Mouse (Mus musculus) embryonic facial prominence, embryonic 12.5 days (tissue): ENCODE measurements at regions not wholly inside any gene's neighbourhood (a gene's known extent, or its start where the extent isn't known, plus 50 kb on each side); places are given as distances from the start of the nearest gene placed in this dataset.

Experiments
- ATAC-seq: fragments of 200-750 bp; cut with Nextera tagmentation; 2 replicates; pipeline ENCODE4 v1.8.0; 2017; ENCODE audit not compliant: insufficient number of reproducible peaks, insufficient read depth, low FRiP score, low TSS enrichment
- H3K27ac ChIP-seq: fragments of 300-500 bp; sonication (generic); 2 replicates; pipeline ENCODE4 v1.5.1; 2016; ENCODE audit warnings: mild to moderate bottlenecking
- H3K27me3 ChIP-seq: fragments of 300-500 bp; sonication (generic); 2 replicates; pipeline ENCODE4 v1.6.1; 2016; ENCODE audit warnings: mild to moderate bottlenecking, moderate library complexity
- H3K36me3 ChIP-seq: fragments of 300-500 bp; sonication (generic); 2 replicates; pipeline ENCODE4 v1.6.1; 2016; ENCODE audit warnings: mild to moderate bottlenecking
- H3K4me1 ChIP-seq: fragments of 300-500 bp; sonication (generic); 2 replicates; pipeline ENCODE4 v1.6.1; 2016
- H3K4me2 ChIP-seq: fragments of 300-500 bp; sonication (generic); replicated peaks from 2 replicates; pipeline ENCODE4 v1.6.1; 2016; ENCODE audit warnings: mild to moderate bottlenecking, moderate library complexity
- H3K4me3 ChIP-seq: fragments of 300-500 bp; sonication (generic); 2 replicates; pipeline ENCODE4 v1.5.1; 2016; ENCODE audit warnings: mild to moderate bottlenecking
- H3K9ac ChIP-seq: fragments of 300-500 bp; sonication (generic); 2 replicates; pipeline ENCODE4 v1.6.1; 2016; ENCODE audit warnings: mild to moderate bottlenecking, moderate library complexity
- H3K9me3 ChIP-seq: fragments of 300-500 bp; sonication (generic); 2 replicates; pipeline ENCODE4 v1.6.1; 2016; ENCODE audit warnings: mild to moderate bottlenecking, moderate library complexity
- WGBS: fragments of 180-500 bp; shearing (Covaris S2); methylation state at CpG from one replicate; pipeline ENCODE4 v1.1.7; 2016; 5-methylcytosine and 5-hydroxymethylcytosine counted together

DNA sequence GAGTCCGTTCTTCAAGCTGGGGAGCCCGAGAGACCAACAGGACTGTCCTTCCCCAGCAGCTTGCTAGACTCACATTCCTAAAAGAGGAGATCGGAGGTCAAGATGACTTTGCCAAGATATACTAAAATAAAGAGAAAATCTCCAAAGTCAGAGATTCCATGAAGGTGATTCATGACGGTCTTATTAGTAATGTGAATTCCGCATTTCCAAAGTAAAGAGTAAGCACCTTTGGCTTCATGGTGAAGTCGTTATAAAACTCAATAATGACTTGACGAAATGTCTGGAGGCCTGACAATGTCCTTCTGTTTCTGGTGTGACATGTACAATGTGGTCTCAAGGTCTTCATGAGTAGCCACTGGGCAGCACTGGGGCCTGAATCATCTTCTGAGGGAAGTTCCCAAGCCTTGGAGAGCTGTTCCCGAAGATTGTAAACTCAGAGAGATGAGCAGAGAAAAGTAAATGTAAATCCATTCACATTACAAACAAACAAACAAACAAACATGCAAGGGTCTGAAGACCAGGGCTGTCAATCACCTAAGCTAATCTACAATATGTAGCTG is 157.7 kb downstream of the Cog6 start:
- H3K4me1 ChIP-seq: no peaks in the 10 kb centered on the region; the same call in 1 of the 2 replicates
- 95% methylated on average over 8 of the region's 8 CpGs for WGBS
- H3K27ac ChIP-seq: no peak overlapping the region
- no peak overlapping the region for H3K4me3 ChIP-seq
- H3K9ac ChIP-seq: no peak overlapping the region
- no peak for ATAC-seq
- H3K27me3 ChIP-seq: no peaks in the 10 kb centered on the region
- no peaks in the 10 kb centered on the region for H3K9me3 ChIP-seq
- H3K4me2 ChIP-seq: no peak overlapping the region
- H3K36me3 ChIP-seq: no peaks in the 10 kb centered on the region

- WGBS: 87% methylated on average over 9 of the region's 9 CpGs
- H3K27me3 ChIP-seq: no peaks in the 10 kb centered on the region
- no peak overlapping the region for H3K27ac ChIP-seq
- H3K4me3 ChIP-seq: no peak overlapping the region
- H3K9ac ChIP-seq: no peak overlapping the region
- no peaks in the 10 kb centered on the region; the same call in 1 of the 2 replicates for H3K4me1 ChIP-seq
- no peak for ATAC-seq
- no peaks in the 10 kb centered on the region for H3K9me3 ChIP-seq
- no peak overlapping the region for H3K4me2 ChIP-seq
- no peaks in the 10 kb centered on the region for H3K36me3 ChIP-seq
Measured at GRCm38 (mm10) chr3:52858259-52858658, 158.8 kb downstream of the Cog6 start.

- no peaks in the 10 kb centered on the region for H3K36me3 ChIP-seq
- 64% methylated on average over 3 of the region's 3 CpGs for WGBS
- H3K4me2 ChIP-seq: no peak overlapping the region
- no peaks in the 10 kb centered on the region for H3K27me3 ChIP-seq
- H3K27ac ChIP-seq: no peak overlapping the region
- no peak overlapping the region for H3K4me3 ChIP-seq
- no peaks in the 10 kb centered on the region for H3K9me3 ChIP-seq
- ATAC-seq: no peak
- no peaks in the 10 kb centered on the region; the same call in 1 of the 2 replicates for H3K4me1 ChIP-seq
- H3K9ac ChIP-seq: no peak overlapping the region
Measured at GRCm38 (mm10) chr3:52857076-52857475, 160.0 kb downstream of the Cog6 start.

- no peak overlapping the region for H3K4me2 ChIP-seq
- no peak overlapping the region for H3K27ac ChIP-seq
- no peaks in the 10 kb centered on the region for H3K4me1 ChIP-seq
- H3K9me3 ChIP-seq: no peaks in the 10 kb centered on the region
- no peaks in the 10 kb centered on the region for H3K27me3 ChIP-seq
- no peaks in the 10 kb centered on the region for H3K36me3 ChIP-seq
- no peak overlapping the region for H3K4me3 ChIP-seq
- ATAC-seq: no peak
- no peak overlapping the region for H3K9ac ChIP-seq
- 94% methylated on average over 7 of the region's 7 CpGs for WGBS
Measured at GRCm38 (mm10) chr3:52854560-52854959, 162.5 kb downstream of the Cog6 start.

- 88% methylated on average over 3 of the region's 3 CpGs for WGBS
- no peak overlapping the region for H3K4me3 ChIP-seq
- H3K9ac ChIP-seq: no peak overlapping the region
- no peak for ATAC-seq
- H3K4me2 ChIP-seq: no peak overlapping the region
- H3K4me1 ChIP-seq: no peaks in the 10 kb centered on the region
- H3K27ac ChIP-seq: no peak overlapping the region
- no peaks in the 10 kb centered on the region for H3K36me3 ChIP-seq
- no peaks in the 10 kb centered on the region for H3K9me3 ChIP-seq
- no peaks in the 10 kb centered on the region for H3K27me3 ChIP-seq
Measured at GRCm38 (mm10) chr3:52853126-52853525, 163.9 kb downstream of the Cog6 start.

DNA sequence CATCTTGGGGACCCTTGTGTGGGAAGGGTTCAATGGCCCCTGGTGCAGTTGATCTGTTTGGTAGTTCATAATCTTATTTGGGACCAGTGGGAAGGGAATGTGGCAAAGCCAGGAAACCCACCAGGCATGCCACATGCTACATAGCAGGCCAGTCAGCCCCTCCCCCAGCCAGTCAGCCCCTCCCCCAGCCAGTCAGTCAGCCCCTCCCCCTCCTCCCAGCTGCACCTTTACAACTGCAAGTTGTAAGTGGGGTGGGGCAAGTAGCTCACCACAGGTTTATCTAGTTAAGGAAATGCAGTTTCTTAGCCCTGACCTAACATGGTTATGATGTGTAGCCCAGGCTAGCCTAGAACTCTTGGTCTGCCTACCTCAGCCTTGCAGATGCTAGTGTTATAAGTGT is 171.9 kb downstream of the Cog6 start:
- Histone ChIP-seq H3K4me3 (no peak overlapping the region), H3K4me1 (no peaks in the 10 kb centered on the region; the same call in 1 of the 2 replicates), H3K27me3 (no peaks in the 10 kb centered on the region), H3K9ac (no peak overlapping the region), H3K27ac (no peak overlapping the region), H3K36me3 (no peaks in the 10 kb centered on the region), H3K4me2 (no peak overlapping the region), H3K9me3 (no peaks in the 10 kb centered on the region)
- no peak for ATAC-seq

DNA sequence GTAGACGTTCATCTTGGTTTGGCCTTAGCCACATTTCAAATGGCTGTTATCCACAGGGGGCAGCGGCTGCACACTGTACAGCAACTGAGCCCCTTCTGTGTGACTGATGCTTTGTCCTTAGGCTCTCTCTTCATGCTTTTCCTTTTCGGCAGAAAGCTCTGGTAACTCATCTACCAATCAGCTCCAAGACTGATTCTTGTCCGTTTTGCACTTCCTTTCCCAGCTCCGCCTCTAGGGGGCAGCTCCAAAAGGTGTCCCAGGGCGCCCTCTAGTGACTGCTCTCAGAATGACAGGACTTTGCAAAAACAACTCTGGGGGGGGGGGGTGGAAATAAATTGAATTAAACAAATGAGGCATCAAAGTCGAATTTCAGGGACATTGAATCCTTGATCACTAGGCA is 173.0 kb downstream of the Cog6 start:
- H3K27me3 ChIP-seq: no peaks in the 10 kb centered on the region
- no peaks in the 10 kb centered on the region for H3K36me3 ChIP-seq
- no peak overlapping the region for H3K27ac ChIP-seq
- H3K4me2 ChIP-seq: no peak overlapping the region
- H3K4me3 ChIP-seq: no peak overlapping the region
- no peaks in the 10 kb centered on the region; the same call in 1 of the 2 replicates for H3K4me1 ChIP-seq
- ATAC-seq: no peak
- H3K9ac ChIP-seq: no peak overlapping the region
- 20% methylated on average over 7 of the region's 7 CpGs for WGBS
- H3K9me3 ChIP-seq: no peaks in the 10 kb centered on the region

DNA sequence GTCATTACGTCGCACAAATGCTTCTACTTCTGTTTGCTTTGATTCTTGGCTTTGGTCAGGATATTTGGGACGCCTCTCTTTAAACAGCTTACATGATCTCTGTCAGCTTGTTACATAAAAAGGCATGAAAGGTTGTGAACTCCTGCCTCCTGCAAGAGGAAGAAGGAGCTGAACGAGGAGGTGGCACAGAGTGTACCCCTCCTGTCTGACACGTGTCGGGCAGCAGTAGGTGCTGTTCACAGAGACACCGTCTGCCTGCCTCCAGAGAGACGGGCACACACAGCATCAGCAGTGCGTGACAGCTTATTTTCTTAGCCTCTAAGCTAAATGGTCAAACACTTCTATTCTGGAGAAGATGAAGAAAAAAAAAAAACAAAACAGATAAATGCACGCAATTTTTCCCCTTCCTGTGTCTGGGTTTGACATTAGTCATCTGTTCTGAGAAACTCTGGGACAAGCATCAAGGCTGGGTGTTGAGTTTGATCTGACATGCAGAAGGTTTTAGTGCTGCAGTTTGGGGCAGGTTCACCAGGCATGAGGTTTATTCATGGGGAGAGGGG is 174.1 kb downstream of the Cog6 start:
- Histone ChIP-seq H3K4me2 (no peak overlapping the region), H3K9me3 (no peaks in the 10 kb centered on the region), H3K27ac (no peak overlapping the region), H3K27me3 (no peaks in the 10 kb centered on the region), H3K36me3 (no peaks in the 10 kb centered on the region), H3K4me1 (no peaks in the 10 kb centered on the region; the same call in 1 of the 2 replicates), H3K9ac (no peak overlapping the region), H3K4me3 (no peak overlapping the region)
- no peak for ATAC-seq
- 80% methylated on average over 10 of the region's 10 CpGs for WGBS

- ATAC-seq: no peak
Measured at GRCm38 (mm10) chr3:52840160-52840953, 176.7 kb downstream of the Cog6 start.

DNA sequence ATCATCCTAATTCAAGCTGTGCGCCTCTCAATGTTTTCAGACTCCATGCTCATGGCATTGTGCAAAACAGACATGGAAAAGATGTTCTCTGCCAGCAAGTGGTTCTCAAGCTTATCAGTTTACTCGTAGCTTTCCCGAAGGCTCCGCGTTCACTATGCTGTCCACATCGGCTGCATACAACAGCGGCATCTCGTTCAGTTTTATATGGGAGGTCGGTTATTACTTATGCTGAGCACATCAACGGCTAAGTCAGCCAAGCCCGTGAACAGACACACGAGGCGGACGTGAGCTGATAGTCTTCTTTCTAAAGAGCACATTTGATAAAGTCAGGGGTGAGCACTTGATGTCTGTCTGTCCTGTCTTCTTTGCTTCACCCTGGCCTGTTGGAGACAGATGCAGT is 179.0 kb downstream of the Cog6 start:
- Histone ChIP-seq H3K9ac (no peak overlapping the region), H3K27me3 (no peaks in the 10 kb centered on the region), H3K4me2 (no peak overlapping the region), H3K4me3 (no peak overlapping the region), H3K27ac (no peak overlapping the region), H3K9me3 (no peaks in the 10 kb centered on the region), H3K4me1 (no peaks in the 10 kb centered on the region; the same call in 1 of the 2 replicates), H3K36me3 (no peaks in the 10 kb centered on the region)
- WGBS: 90% methylated on average over 14 of the region's 14 CpGs
- no peak for ATAC-seq

More at GRCm38 (mm10) chr3:52840160-52840953, 176.7 kb downstream of the Cog6 start:
- no peak overlapping the region for H3K9ac ChIP-seq
- H3K27me3 ChIP-seq: no peaks in the 10 kb centered on the region
- H3K4me1 ChIP-seq: no peaks in the 10 kb centered on the region; the same call in 1 of the 2 replicates
- H3K4me3 ChIP-seq: no peak overlapping the region
- no peak overlapping the region for H3K27ac ChIP-seq
- WGBS: 45% methylated on average over 12 of the region's 12 CpGs
- no peaks in the 10 kb centered on the region for H3K9me3 ChIP-seq
- H3K36me3 ChIP-seq: no peaks in the 10 kb centered on the region
- H3K4me2 ChIP-seq: no peak overlapping the region

- Histone ChIP-seq H3K27ac (no peak overlapping the region), H3K9ac (no peak overlapping the region), H3K4me3 (no peak overlapping the region), H3K36me3 (no peaks in the 10 kb centered on the region), H3K27me3 (no peaks in the 10 kb centered on the region), H3K4me1 (no peaks in the 10 kb centered on the region; the same call in 1 of the 2 replicates), H3K9me3 (no peaks in the 10 kb centered on the region), H3K4me2 (no peak overlapping the region)
- no peak for ATAC-seq
- 39% methylated on average over 4 of the region's 4 CpGs for WGBS
Measured at GRCm38 (mm10) chr3:52837527-52837926, 179.5 kb downstream of the Cog6 start.

- no peak for ATAC-seq
- no peaks in the 10 kb centered on the region for H3K9me3 ChIP-seq
- H3K36me3 ChIP-seq: no peaks in the 10 kb centered on the region
- H3K4me3 ChIP-seq: no peak overlapping the region
- H3K9ac ChIP-seq: no peak overlapping the region
- WGBS: 19% methylated on average over 8 of the region's 8 CpGs
- H3K27ac ChIP-seq: no peak overlapping the region
- H3K27me3 ChIP-seq: no peaks in the 10 kb centered on the region
- no peaks in the 10 kb centered on the region; the same call in 1 of the 2 replicates for H3K4me1 ChIP-seq
- H3K4me2 ChIP-seq: no peak overlapping the region
Measured at GRCm38 (mm10) chr3:52836780-52837179, 180.3 kb downstream of the Cog6 start.
